Mouse (Mus musculus) bone marrow, adult 2 months (tissue): Measurements from ENCODE around the gene C1ql4. TPM values are rescaled to one million over a fixed set of nuclear protein-coding genes. Genes with fewer than 3 reads are reported as not detected.

Experiments
- H3K27ac ChIP-seq: fragments of 200-500 bp; 2 replicates; pipeline ENCODE4 v1.5.1; 2012; ENCODE audit warnings: low read depth, mild to moderate bottlenecking, control low read depth, inconsistent platforms, low read length; ENCODE audit not compliant: control insufficient read depth, poor library complexity, insufficient read depth
- H3K4me1 ChIP-seq: fragments of 200-500 bp; 2 replicates; pipeline ENCODE4 v1.6.1; 2011; ENCODE audit warnings: low read length; ENCODE audit not compliant: control insufficient read depth, insufficient read depth
- H3K4me3 ChIP-seq: fragments of 200-500 bp; replicated peaks from 2 replicates; pipeline ENCODE3; 2011; ENCODE audit warnings: mild to moderate bottlenecking, low read depth, low read length, control low read depth; ENCODE audit not compliant: control insufficient read depth
- CTCF ChIP-seq: fragments of 200-500 bp; IDR thresholded peaks from 2 replicates; pipeline ENCODE4 v1.5.1; 2011; ENCODE audit warnings: low read length, control low read depth; ENCODE audit not compliant: control insufficient read depth, insufficient read depth
- POLR2A ChIP-seq: fragments of 200-500 bp; IDR thresholded peaks from 2 replicates; pipeline ENCODE4 v1.6.1; 2011; ENCODE audit warnings: low read depth, mild to moderate bottlenecking, control low read depth, low read length, borderline replicate concordance; ENCODE audit not compliant: control insufficient read depth
- whole genome bisulfite sequencing: fragments of 180-500 bp; shearing (Covaris S2); methylation state at CpG from one replicate; pipeline ENCODE4 v1.1.7; 2018; 5-methylcytosine and 5-hydroxymethylcytosine counted together
- polyA plus RNA-seq: library from polyadenylated mRNA; stranded (reverse); fragments of >200 nt; gene quantifications from 2 replicates; pipeline ENCODE4 v1.2.4, GENCODE M21; 2011; ENCODE audit warnings: low replicate concordance; ENCODE audit not compliant: missing spikeins, insufficient read depth, insufficient read length

C1ql4 gene
- polyA plus RNA-seq, 1 experiment, result 2.4 TPM

DNA sequence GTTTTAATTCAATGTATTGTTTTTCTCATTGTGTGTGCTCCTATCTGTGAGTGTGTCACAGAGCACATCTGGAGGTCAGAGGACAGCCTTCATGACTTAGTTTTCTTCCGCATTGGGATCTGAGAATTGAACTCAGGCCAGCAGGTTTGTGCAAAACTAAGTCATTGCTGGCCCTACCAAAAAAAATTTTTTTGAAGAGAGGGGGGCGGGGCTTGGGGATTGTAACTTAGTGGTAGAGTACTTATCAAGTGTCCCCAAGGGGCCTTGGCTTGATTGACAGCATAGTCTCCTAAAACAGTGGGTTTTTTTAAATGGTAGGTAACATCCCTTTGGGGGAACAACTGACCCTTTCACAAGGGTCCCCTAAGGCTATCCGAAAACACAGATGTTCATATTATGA is 23.5 kb upstream of the C1ql4 start:
- TF ChIP-seq CTCF (no peak), POLR2A (no peak)
- H3K4me1 ChIP-seq, result no peaks in the 10 kb centered on the region
- WGBS, result 77% methylated on average over 3 of the region's 3 CpGs

DNA sequence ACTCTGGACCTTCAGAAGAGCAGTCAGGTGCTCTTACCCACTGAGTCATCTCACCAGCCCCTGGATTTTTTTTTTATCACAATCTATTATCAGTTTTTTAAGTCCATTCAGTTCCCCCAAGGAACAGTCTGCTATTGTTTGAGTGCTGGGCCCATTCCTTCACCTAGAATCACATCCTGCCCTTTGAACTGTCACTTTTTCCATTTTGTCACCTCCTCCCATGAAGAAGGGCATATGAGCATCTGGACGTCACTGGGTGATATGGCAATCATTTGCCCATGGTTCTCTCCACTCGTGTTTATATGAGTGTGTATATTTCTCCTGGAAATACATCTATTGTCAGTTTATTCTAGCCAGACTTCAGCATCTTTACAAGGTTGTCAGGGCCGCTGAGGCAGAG is 20.2 kb upstream of the C1ql4 start:
- WGBS, result 69% methylated on average over 3 of the region's 3 CpGs
- H3K4me1 ChIP-seq, result no peaks in the 10 kb centered on the region
- no peak overlapping the region for H3K4me3 ChIP-seq
- no peak for TF ChIP-seq POLR2A
- TF ChIP-seq CTCF, result no peak
- no peak overlapping the region for H3K27ac ChIP-seq

More for the DNA sequence above, 23.5 kb upstream of the C1ql4 start:
- Histone ChIP-seq H3K27ac (no peak overlapping the region), H3K4me3 (no peak overlapping the region)

DNA sequence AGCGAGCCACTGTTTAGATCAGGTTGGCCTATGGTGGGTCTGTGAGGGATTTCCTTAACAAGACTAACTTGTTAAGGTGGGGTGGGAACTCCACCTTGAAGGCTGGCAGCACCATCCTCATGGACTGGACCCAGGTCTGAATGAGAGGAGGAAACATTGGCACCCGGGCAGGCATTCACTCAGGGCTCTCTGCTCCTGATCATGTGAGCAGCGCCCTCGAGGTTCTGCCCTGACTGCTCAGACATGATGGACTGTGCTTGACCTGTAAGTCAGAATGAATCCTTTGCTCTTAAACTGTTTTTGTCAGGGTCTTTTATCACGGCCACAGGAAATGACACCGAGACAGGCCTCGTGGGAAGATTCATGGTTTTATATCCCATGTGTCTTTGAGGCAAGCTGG is 17.6 kb upstream of the C1ql4 start:
- Histone ChIP-seq H3K4me3 (no peak overlapping the region), H3K4me1 (no peaks in the 10 kb centered on the region), H3K27ac (no peak overlapping the region)
- WGBS, result 31% methylated on average over 7 of the region's 7 CpGs
- no peak for TF ChIP-seq POLR2A
- no peak for TF ChIP-seq CTCF

DNA sequence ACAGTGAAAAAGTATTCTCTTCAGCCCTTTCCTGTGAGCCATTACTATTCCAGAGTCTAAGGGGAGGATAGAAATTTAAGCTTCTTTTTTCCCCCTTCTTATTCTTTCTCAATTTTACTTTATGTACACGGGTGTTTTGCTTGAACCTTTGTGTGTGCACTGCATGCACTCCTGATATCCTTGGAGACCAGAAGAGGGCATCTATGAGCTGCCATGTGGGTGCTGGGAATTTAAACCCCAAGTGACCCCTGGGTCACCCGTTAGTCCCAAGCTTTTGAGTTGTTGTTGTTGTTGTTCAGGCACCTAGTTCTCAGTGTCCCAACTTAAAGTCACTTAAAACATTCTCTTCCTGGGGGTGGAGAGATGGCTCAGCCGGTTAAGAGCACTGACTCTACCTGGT is 12.4 kb upstream of the C1ql4 start:
- Histone ChIP-seq H3K4me3 (no peak overlapping the region), H3K4me1 (no peaks in the 10 kb centered on the region), H3K27ac (no peak overlapping the region)
- TF ChIP-seq CTCF (no peak), POLR2A (no peak)
- 49% methylated on average over 3 of the region's 3 CpGs for WGBS

DNA sequence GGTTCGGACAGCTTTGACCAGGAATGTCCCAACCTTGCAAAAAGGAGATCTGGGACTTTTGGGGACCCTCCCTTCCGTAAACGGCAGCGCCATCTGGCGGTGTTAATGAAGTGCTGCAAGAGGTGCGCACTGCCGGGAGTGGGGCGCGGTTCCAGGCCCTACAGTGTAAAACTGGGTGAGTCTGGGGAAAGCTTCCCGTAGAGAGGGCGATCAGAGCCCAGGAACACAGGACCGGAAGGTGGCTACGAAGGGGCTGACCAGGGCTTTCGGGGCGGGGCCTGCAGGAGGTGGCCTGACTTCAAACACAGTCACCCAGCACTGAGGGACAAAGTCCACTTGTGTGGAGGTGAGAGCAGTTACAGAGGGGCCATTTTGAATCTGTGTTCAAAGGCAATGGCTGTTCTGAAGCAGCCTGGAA is 11.5 kb upstream of the C1ql4 start:
- no peaks in the 10 kb centered on the region for H3K4me1 ChIP-seq
- TF ChIP-seq CTCF (peak; percentile 61), POLR2A (no peak)
- no peak overlapping the region for H3K27ac ChIP-seq
- WGBS, result 3% methylated on average over 15 of the region's 15 CpGs
- H3K4me3 ChIP-seq, result no peak overlapping the region

DNA sequence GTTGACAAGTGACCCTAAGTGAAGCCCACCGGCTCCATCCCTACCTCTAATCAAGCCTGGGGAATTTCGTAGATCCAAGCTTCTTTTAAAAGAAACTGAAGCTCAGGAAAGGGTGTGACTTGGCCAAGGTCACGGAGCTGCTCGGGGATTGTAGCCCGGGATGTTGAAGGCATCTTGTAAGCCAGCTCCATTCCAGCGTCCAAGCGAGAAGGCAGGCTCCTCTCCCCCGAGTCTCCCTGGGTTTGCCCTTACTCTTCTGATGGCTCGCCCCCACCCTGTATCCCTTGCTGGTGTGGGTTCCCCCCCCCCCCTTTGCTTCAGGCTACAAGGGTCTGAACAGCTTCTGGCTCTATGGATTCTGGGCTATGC is 10.9 kb upstream of the C1ql4 start:
- no peak overlapping the region for H3K27ac ChIP-seq
- TF ChIP-seq POLR2A (no peak), CTCF (no peak)
- 12% methylated on average over 9 of the region's 9 CpGs for whole genome bisulfite sequencing
- no peaks in the 10 kb centered on the region for H3K4me1 ChIP-seq
- H3K4me3 ChIP-seq, result no peak overlapping the region

DNA sequence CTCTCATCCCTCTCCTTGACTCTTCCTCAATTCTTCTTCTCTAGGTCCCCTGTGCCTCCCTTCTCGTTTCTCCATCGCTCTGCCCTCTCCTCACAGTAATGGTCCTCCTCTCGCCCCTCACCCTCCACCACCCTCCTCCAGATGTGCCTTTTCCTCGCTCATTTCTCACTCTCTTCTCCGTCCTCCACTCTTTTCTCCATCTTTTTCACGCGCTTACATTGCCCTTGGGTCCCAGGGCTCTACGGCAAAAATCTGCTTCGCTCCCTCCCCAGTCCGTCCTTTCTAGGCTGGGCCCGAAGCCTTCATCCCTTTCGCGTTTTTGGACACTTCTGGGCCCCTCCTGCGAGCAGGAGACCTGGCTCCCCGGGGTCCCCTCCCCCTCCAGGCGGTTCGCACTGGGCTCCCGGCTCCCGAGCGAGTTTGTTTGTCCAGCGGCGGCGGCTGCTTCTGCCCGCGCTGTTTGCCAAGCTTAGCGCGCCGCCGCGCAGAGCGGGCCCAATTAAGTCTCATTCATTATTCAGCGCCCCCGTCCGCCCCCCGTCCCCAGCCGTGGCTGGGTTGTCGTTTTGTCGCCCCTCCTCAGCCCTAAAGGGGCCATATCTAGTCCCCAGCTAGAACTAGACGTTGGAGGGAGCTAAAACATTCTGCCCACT is 10.3 kb upstream of the C1ql4 start:
- Histone ChIP-seq H3K27ac (no peak overlapping the region), H3K4me3 (no peak overlapping the region), H3K4me1 (no peaks in the 10 kb centered on the region)
- WGBS, result 2% methylated on average over 39 of the region's 39 CpGs
- TF ChIP-seq CTCF (no peak), POLR2A (no peak)

DNA sequence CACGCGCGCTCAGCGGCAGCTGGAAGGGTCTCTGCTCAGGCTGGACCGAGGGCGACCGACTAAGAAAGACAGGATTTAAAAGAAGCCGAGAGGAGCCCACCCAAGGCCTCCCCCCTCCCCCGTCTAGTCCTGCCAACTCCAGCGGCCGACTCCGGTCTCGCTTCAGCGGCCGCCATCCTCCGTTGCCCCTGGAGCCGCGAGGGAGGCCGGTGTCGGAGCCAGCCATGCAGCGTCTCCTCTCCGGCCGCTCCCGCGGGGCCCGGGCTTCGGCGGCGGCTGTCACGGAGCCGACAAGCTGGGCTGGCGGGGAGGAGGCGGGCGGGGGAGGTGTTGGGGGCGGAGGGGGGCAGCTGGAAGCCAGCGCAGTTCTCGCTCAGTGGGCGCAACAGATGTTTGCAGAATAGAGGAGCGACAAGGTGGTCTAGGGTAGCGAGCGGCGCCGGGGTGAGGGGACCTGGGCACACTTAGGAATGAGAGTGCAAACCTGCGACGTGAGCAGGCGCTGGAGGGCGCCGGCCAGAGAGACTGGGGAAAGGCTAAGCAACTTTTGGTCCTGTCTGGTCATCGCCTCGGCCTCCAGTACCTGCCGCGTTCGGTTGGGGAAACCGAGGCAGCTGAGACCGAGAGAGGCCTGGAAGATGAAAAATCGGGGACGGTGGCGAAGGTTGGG is 9.3 kb upstream of the C1ql4 start:
- Histone ChIP-seq H3K4me1 (no peaks in the 10 kb centered on the region), H3K4me3 (no peak overlapping the region), H3K27ac (no peak overlapping the region)
- WGBS, result 2% methylated on average over 54 of the region's 58 CpGs
- TF ChIP-seq POLR2A (no peak), CTCF (no peak)
